Comparison of ENCODE assay signal across 8 mouse cellular contexts in genomic region chr12:119945589-119946310, GRCm38 (mm10). TPM values are rescaled to one million over a fixed set of nuclear protein-coding genes. Genes with fewer than 3 reads are reported as not detected.
DNase-seq lines count a peak whose midpoint lies in the region; ATAC-seq lines count a peak whose summit lies in the region.

Gene Tmem196 (plus strand): TSS chr12:119945822.

- peak within 1 kb of the TSS; percentile 84 for H3K9ac ChIP-seq in forebrain, embryonic 11.5 days (ENCODE audit: low read length)
- H3K9ac ChIP-seq in hindbrain, embryonic 15.5 days: peak within 1 kb of the TSS; percentile 70
- H3K9ac ChIP-seq in liver, embryonic 12.5 days: no peak within 1 kb of the TSS

- no peaks in the 10 kb centered on the region for H3K9me3 ChIP-seq in forebrain, embryonic 11.5 days (ENCODE audit: control insufficient read depth, low read length)
- no peaks in the 10 kb centered on the region for H3K9me3 ChIP-seq in hindbrain, embryonic 15.5 days
- H3K9me3 ChIP-seq in liver, embryonic 12.5 days (replicated peaks): no peaks in the 10 kb centered on the region

- H3K4me2 ChIP-seq in forebrain, embryonic 11.5 days (ENCODE audit: low read depth, low read length, severe bottlenecking): peak within 1 kb of the TSS; percentile 87
- H3K4me2 ChIP-seq in hindbrain, embryonic 15.5 days: peak within 1 kb of the TSS; percentile 93
- peak within 1 kb of the TSS; percentile 52 for H3K4me2 ChIP-seq in liver, embryonic 12.5 days

- 3% methylated on average over 25 of the region's 25 CpGs for WGBS in forebrain, embryonic 11.5 days
- WGBS in hindbrain, embryonic 15.5 days: 3% methylated on average over 25 of the region's 25 CpGs
- 4% methylated on average over 25 of the region's 25 CpGs for WGBS in liver, embryonic 12.5 days (ENCODE audit: insufficient replicate concordance)

- H3K4me1 ChIP-seq in forebrain, embryonic 11.5 days (replicated peaks; ENCODE audit: control insufficient read depth, insufficient read depth, low read length): 0 out of 2 replicates have a peak, but pooled peaks cover 3% of the 10 kb centered on the region
- H3K4me1 ChIP-seq in hindbrain, embryonic 15.5 days (replicated peaks): 0 out of 2 replicates have a peak, but pooled peaks cover 9% of the 10 kb centered on the region
- no peaks in the 10 kb centered on the region for H3K4me1 ChIP-seq in liver, embryonic 12.5 days

- H3K4me3 ChIP-seq in forebrain, embryonic 11.5 days (ENCODE audit: low read depth, low read length): peak within 1 kb of the TSS; percentile 50
- peak within 1 kb of the TSS; percentile 79 for H3K4me3 ChIP-seq in hindbrain, embryonic 15.5 days
- H3K4me3 ChIP-seq in liver, embryonic 12.5 days: peak within 1 kb of the TSS; percentile 20; the same call in 1 of the 2 replicates

- H3K27me3 ChIP-seq in forebrain, embryonic 11.5 days (ENCODE audit: control insufficient read depth, insufficient read depth, low read length): no peaks in the 10 kb centered on the region
- H3K27me3 ChIP-seq in hindbrain, embryonic 15.5 days: no peaks in the 10 kb centered on the region
- peaks cover 20% of the 10 kb centered on the region for H3K27me3 ChIP-seq in liver, embryonic 12.5 days (replicated peaks)

- H3K27ac ChIP-seq in forebrain, embryonic 11.5 days (ENCODE audit: low read depth, low read length): no peak within 1 kb of the TSS
- H3K27ac ChIP-seq in hindbrain, embryonic 15.5 days (replicated peaks): peak within 1 kb of the TSS; percentile 77
- no peak within 1 kb of the TSS for H3K27ac ChIP-seq in liver, embryonic 12.5 days

- ATAC-seq in forebrain, embryonic 11.5 days (replicated peaks; ENCODE audit: low FRiP score): peak; percentile 85
- ATAC-seq in hindbrain, embryonic 15.5 days (ENCODE audit: low FRiP score, low read depth): peak; percentile 89
- no peak for ATAC-seq in liver, embryonic 12.5 days
- no peak for ATAC-seq in CD4-positive, CD25-positive, alpha-beta regulatory T cell, adult 4 months

- no peak for DNase-seq in adrenal gland, adult 8-10 months
- DNase-seq in adrenal gland, postnatal 25 days: no peak
- peak; percentile 55 for DNase-seq in Muller cell, postnatal 12 days (ENCODE audit: inconsistent ontology term)
- DNase-seq in forebrain, embryonic 11.5 days (ENCODE audit: low spot score): peak; percentile 67
- DNase-seq in right cerebral cortex, postnatal 4 days: peak; percentile 33

- H3K36me3 ChIP-seq in forebrain, embryonic 11.5 days (ENCODE audit: control insufficient read depth, insufficient read depth, low read length): no peaks in the 10 kb centered on the region
- H3K36me3 ChIP-seq in hindbrain, embryonic 15.5 days: no peaks in the 10 kb centered on the region
- H3K36me3 ChIP-seq in liver, embryonic 12.5 days: no peaks in the 10 kb centered on the region

RNA-seq across cellular contexts. Expression of gene Tmem196, which starts in this region (rescaled TPM):
- 10 to 100 TPM in 3 of 4 experiments, 1 to 10 TPM in 1; 8.5 to 19.5 (median 14.3) TPM for total RNA-seq in adrenal gland, adult 8-10 months (2022)
- 4.1 and 5.2 TPM in 2 replicates for total RNA-seq in adrenal gland, postnatal 25 days (2021)
- 1.2 and 1.8 TPM in 2 replicates for polyA plus RNA-seq in forebrain, embryonic 11.5 days (2014; fragmentation: Nextera tagmentation; extraction: Ambion mirVana)
- polyA plus RNA-seq in hindbrain, embryonic 15.5 days (2015; fragmentation: Nextera tagmentation; extraction: Ambion mirVana): 13.2 and 14.4 TPM in 2 replicates
- 0.05 TPM in 1 of 2 replicates, not detected in the other for polyA plus RNA-seq in liver, embryonic 12.5 days (2016; fragmentation: Nextera tagmentation; extraction: Ambion mirVana)
- not detected for polyA plus RNA-seq in CD4-positive, CD25-positive, alpha-beta regulatory T cell, adult 4 months (2017; shearing (Covaris generic))

Comparison
In these comparisons a context has a peak if more than half of its experiments do, and no peak if none do; other contexts are left out.
1. DNase-seq: peak in Muller cell, postnatal 12 days (single experiment), forebrain, embryonic 11.5 days (single experiment) and right cerebral cortex, postnatal 4 days (single experiment); none in adrenal gland, adult 8-10 months (single experiment) and adrenal gland, postnatal 25 days (single experiment).
2. ATAC-seq: peak in forebrain, embryonic 11.5 days (single experiment) and hindbrain, embryonic 15.5 days (single experiment); none in liver, embryonic 12.5 days (single experiment) and CD4-positive, CD25-positive, alpha-beta regulatory T cell, adult 4 months (single experiment).
3. H3K4me3 ChIP-seq: peak in every context shown above with its lines; median percentile 79 in hindbrain, embryonic 15.5 days; 50 in forebrain, embryonic 11.5 days; 20 in liver, embryonic 12.5 days.
4. Peak in every context shown above with its lines, with median percentiles within 50 percentile points of each other: H3K4me2 ChIP-seq.